Mouse (Mus musculus) cerebellum, adult 2 months (tissue): ENCODE results near the gene Cdk1. TPM values are rescaled to one million over a fixed set of nuclear protein-coding genes. Genes with fewer than 3 reads are reported as not detected.
"Not testable (repeated sequence)": the region's sequence is repeated elsewhere in the genome, so short reads cannot be mapped to it uniquely, and the experiment has no call there.

Source experiments
- DNase-seq, 2 experiments: peaks; one replicate each; pipeline ENCODE4 v3.0.0; 2021
- H3K27ac ChIP-seq: fragments of 200-500 bp; 2 replicates; pipeline ENCODE4 v1.5.1; 2012; ENCODE audit warnings: low read length, control low read depth, inconsistent platforms; ENCODE audit not compliant: insufficient read depth
- H3K27me3 ChIP-seq: fragments of 200-500 bp; 2 replicates; pipeline ENCODE4 v1.6.1; 2012; ENCODE audit warnings: inconsistent platforms, mild to moderate bottlenecking, low read length, moderate library complexity; ENCODE audit not compliant: control insufficient read depth, insufficient read depth
- H3K4me1 ChIP-seq: fragments of 200-500 bp; 2 replicates; pipeline ENCODE4 v1.6.1; 2011; ENCODE audit warnings: low read length; ENCODE audit not compliant: control insufficient read depth, insufficient read depth
- H3K4me3 ChIP-seq: fragments of 200-500 bp; replicated peaks from 2 replicates; pipeline ENCODE3; 2011; ENCODE audit warnings: mild to moderate bottlenecking, low read depth, low read length, control low read depth; ENCODE audit not compliant: insufficient read depth
- CTCF ChIP-seq: fragments of 200-500 bp; IDR thresholded peaks from 2 replicates; pipeline ENCODE4 v1.5.1; 2011; ENCODE audit warnings: low read depth, mild to moderate bottlenecking, control low read depth, low read length, moderate library complexity, borderline replicate concordance; ENCODE audit not compliant: insufficient read depth
- POLR2A ChIP-seq: fragments of 200-500 bp; IDR thresholded peaks from 2 replicates; pipeline ENCODE4 v1.6.1; 2011; ENCODE audit warnings: low read length, control low read depth, borderline replicate concordance; ENCODE audit not compliant: insufficient read depth
- WGBS: fragments of 180-500 bp; shearing (Covaris S2); methylation state at CpG from one replicate; pipeline ENCODE4 v1.1.7; 2018; 5-methylcytosine and 5-hydroxymethylcytosine counted together
- polyA plus RNA-seq: library from polyadenylated mRNA; depleted of rRNA; stranded (reverse); fragments of >200 nt; gene quantifications from 2 replicates; pipeline ENCODE4 v1.2.3, GENCODE M21; 2012

Cdk1 gene
- polyA plus RNA-seq, 1 experiment: 1.6 TPM

- TF ChIP-seq POLR2A: no peak
- no peak for TF ChIP-seq CTCF
- WGBS: 85% methylated on average over 11 of the region's 11 CpGs
- Histone ChIP-seq H3K4me3 (no peak overlapping the region), H3K27ac (no peak overlapping the region), H3K27me3 (no peaks in the 10 kb centered on the region), H3K4me1 (no peaks in the 10 kb centered on the region)
- DNase-seq: no peak
Measured at GRCm38 (mm10) chr10:69366208-69366607, 13.5 kb upstream of the Cdk1 start.

GRCm38 (mm10) chr10:69359666-69360065, 6.9 kb upstream of the Cdk1 start:
- H3K4me1 ChIP-seq: no peaks in the 10 kb centered on the region
- WGBS: 97% methylated on average over 1 of the region's 1 CpGs
- H3K27me3 ChIP-seq: no peaks in the 10 kb centered on the region
- DNase-seq: no peak
- no peak overlapping the region for H3K4me3 ChIP-seq
- no peak overlapping the region for H3K27ac ChIP-seq
- TF ChIP-seq POLR2A: no peak
- no peak for TF ChIP-seq CTCF

- WGBS: 38% methylated on average over 5 of the region's 5 CpGs
- peak overlapping the region; percentile 13 for H3K4me3 ChIP-seq
- DNase-seq, H3K27ac ChIP-seq, H3K27me3 ChIP-seq, H3K4me1 ChIP-seq: not testable (repeated sequence)
Measured at GRCm38 (mm10) chr10:69353086-69353479, 345 bp upstream of the Cdk1 start.

- no peak for DNase-seq
- WGBS: 3% methylated on average over 11 of the region's 11 CpGs
- TF ChIP-seq CTCF: no peak
- no peak for TF ChIP-seq POLR2A
- peak overlapping the region; percentile 18 for H3K4me3 ChIP-seq
- H3K27me3 ChIP-seq: no peaks in the 10 kb centered on the region
- no peaks in the 10 kb centered on the region for H3K4me1 ChIP-seq
- no peak overlapping the region for H3K27ac ChIP-seq
Measured at GRCm38 (mm10) chr10:69351842-69352211, 911 bp downstream of the Cdk1 start.

- H3K27ac ChIP-seq: no peak overlapping the region
- TF ChIP-seq POLR2A (no peak), CTCF (no peak)
- WGBS: 15% methylated on average over 12 of the region's 12 CpGs
- H3K27me3 ChIP-seq: no peaks in the 10 kb centered on the region
- H3K4me3 ChIP-seq: no peak overlapping the region
- DNase-seq: no peak
- no peaks in the 10 kb centered on the region for H3K4me1 ChIP-seq
Measured at GRCm38 (mm10) chr10:69351071-69351841, 1.5 kb downstream of the Cdk1 start.

- Histone ChIP-seq H3K27ac (no peak overlapping the region), H3K27me3 (no peaks in the 10 kb centered on the region), H3K4me3 (no peak overlapping the region), H3K4me1 (no peaks in the 10 kb centered on the region)
- no peak for DNase-seq
- 58% methylated on average over 8 of the region's 8 CpGs for WGBS
- TF ChIP-seq POLR2A (no peak), CTCF (no peak)
Measured at GRCm38 (mm10) chr10:69348206-69348605, 4.5 kb downstream of the Cdk1 start.

- no peak for TF ChIP-seq POLR2A
- TF ChIP-seq CTCF: no peak
- DNase-seq: no peak
- no peaks in the 10 kb centered on the region for H3K4me1 ChIP-seq
- H3K27me3 ChIP-seq: no peaks in the 10 kb centered on the region
- H3K27ac ChIP-seq: no peak overlapping the region
- 93% methylated on average over 9 of the region's 9 CpGs for WGBS
- H3K4me3 ChIP-seq: no peak overlapping the region
Measured at GRCm38 (mm10) chr10:69342328-69342727, 10.4 kb downstream of the Cdk1 start.

GRCm38 (mm10) chr10:69341570-69342227, 11.0 kb downstream of the Cdk1 start:
- Histone ChIP-seq H3K27ac (no peak overlapping the region), H3K27me3 (no peaks in the 10 kb centered on the region), H3K4me3 (no peak overlapping the region), H3K4me1 (no peaks in the 10 kb centered on the region)
- WGBS: 80% methylated on average over 6 of the region's 6 CpGs
- DNase-seq: no peak
- TF ChIP-seq CTCF: no peak
- TF ChIP-seq POLR2A: no peak
